Mouse (Mus musculus) layer of hippocampus, postnatal 25 days (tissue): ENCODE data around the gene Ahrr. TPM values are rescaled to one million over a fixed set of nuclear protein-coding genes. Genes with fewer than 3 reads are reported as not detected.

ENCODE experiments used
- DNase-seq, 2 experiments: peaks; one replicate each; pipeline ENCODE4 v3.0.0; 2022; ENCODE audit warnings: mixed read lengths in 2 of 2, low spot score in 1 of 2; ENCODE audit errors: extremely low spot score in 1 of 2
- total RNA-seq, 2 experiments: library from RNA; stranded (reverse); gene quantifications; 2 replicates each; pipeline ENCODE4 v1.2.3; 2021

The Ahrr gene
- 1 to 10 TPM in 1 of 2 experiments, under 1 TPM in 1; 0.84 to 2.2 TPM for total RNA-seq

DNA sequence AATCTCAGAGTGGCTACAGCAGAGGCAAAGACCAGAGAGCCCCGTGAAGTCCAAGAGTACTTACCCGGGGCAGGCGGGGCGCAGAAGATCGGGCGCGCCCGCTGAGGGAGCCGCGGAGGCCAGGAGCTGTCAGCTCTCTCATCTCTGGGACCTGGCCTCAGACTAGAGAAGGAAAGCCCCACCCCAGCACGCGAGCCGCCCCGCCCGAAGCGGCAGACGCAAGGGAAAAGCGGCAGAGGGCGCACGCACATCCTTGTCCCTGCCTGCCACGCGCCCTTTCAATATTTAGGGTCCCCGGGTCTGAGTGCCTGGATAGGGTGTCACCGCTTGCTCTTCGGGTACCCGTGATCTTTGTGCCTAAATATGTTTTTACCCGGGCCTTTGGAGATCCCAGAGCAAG is at the start of gene Ahrr:
Gene Ahrr, minus strand, starts transcription at position 165 of the 400 bp plus-strand sequence.
- peak; percentile 25 to 46 for DNase-seq

DNA sequence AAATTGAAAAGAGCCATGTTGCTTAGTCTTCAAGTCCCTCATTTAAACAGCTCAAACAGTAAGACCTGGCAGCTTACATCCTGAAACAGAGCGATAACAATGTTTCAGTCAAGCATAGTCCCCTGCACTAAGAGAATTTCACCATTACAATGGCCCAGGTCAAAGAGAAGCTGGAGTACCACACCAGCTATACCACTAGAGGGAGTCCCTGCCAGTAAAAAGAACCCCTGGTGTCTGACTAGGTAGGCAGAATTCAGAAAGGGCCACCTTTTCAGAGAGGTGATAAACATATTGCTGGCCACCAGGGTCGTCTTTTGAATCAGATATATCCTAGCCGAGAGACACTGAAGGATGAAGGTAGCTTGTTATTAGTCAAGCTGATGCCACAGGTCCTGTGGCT is 48.9 kb upstream of the Ahrr start:
- no peak for DNase-seq

DNA sequence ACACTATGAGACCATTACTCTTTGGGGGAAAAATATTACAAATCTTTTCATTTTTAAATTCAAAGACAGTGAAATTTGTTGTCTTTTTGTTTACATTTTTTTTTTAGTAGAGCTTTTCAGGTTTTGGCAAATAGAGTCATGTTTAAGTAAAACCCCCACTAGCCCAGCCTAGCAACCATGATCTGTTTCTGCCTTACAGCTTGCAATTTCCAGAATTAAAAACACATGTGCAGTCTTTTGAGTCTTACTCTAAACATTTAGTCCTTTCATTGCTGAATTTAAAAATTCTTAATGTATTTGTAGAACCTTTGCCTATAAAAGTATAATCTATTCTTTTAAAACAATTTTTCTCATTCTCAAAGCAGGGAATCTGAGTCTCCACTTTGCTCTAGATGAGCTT is 37.2 kb upstream of the Ahrr start:
- no peak for DNase-seq

DNA sequence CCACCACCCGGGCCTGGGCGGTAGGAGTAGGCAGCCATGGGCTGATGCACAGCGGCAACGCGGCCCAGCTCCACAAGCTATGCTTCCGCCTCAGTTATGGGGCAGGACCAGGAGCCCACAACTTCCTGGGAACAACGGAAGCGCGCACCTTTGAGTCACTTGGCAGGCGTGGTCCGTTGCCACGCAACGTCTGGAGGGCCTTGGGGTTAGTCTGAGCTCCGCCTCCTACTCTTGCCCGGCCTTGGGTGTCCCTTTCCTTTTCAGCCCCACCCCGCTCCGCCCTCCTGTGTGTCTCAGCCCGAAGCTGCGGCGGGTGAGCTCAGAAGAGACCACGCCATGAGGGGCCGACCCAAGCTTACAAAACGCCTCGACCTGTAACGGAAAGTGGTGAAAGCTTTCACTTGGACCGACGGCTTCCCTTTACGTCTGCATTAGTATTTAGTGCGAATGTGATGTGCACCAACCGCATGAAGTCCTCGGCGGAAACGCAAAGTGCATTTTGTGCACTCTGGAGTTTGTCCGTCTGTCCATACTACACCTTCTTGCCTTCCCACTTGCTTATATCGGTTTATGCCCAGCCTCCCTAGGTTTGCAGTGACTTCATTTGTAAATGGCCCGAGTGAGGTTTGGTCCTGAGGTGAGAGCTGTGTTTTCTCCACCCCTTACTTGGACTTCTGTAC is 25.2 kb upstream of the Ahrr start, which contains the start of gene Pdcd6:
Gene Pdcd6, minus strand, starts transcription at position 411 of the 680 bp plus-strand sequence.
- DNase-seq: peak; percentile 69 to 71

DNA sequence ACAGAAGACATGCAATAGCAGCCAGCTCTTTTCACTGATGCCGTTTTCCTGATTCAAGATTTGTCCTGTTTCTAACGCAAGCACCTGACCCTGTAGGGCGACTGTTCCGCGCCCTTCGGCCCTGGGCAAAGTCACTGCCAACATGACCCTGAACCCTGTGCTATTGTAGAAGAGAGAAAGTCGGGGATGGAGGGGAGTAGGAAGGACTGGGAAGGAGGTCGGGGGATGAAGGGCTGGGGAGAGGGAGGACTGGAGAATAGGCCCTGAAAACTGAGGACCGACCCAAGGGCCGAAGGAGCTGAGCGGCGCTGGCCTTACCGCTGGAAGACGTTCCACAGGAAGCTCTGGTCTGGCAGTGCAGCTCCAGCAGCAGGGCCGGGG is 24.6 kb upstream of the Ahrr start:
- DNase-seq: no peak

DNA sequence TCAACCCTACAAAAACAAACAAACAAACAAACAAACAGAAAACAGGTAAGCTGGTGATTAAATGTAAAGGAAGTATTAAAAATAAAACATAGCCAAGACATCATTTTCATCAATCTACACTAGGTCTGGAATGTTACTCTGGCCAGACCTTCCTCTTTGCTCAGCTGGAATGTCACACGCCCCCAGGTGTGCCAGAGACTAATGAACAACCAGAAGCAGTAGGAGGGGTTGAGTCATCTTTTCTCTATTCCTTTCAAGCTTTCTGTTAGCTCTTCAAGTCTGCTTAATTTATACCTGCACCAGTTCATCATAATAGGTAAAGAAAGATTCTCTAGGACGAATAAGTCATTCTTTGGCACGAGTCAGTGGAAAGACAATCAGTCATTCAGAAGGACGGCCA is 24.3 kb upstream of the Ahrr start:
- no peak for DNase-seq

DNA sequence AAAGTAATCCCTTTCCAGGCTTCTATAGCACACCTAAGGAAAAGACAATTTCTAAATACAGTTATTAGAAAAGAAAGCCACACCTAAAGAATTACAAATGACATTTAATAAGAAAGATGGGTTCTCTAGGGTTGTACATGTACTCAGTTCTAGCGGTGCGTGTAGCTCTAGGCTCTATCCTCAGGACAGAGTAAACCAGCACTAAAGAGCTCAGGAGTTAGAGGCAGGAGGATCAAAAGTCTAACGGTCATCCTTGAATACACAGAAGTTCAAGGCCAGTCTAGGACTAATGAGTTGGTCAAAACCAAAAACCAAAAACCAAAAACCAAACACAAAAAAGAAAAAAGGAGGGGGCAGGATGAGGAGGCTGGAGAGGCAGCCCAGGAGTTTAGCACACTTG is 22.5 kb upstream of the Ahrr start:
- DNase-seq: no peak

DNA sequence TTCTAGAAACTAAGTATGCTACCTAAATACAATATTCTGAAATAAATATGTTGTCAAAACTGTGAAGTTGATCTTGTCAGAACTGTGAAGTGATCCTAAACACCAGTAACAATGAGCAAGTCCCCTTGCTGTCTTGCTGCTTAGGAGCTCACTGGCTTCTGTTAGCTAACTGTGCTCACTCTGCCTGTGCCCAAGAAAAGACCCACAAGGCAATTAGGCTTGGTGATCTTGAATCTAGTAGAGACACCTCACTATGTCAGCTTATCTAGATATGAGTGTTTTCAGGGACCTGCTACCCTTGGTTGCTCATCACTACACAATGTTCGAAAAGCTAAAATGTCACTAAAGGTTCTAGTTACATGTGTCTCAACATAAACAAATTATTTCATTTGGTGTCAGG is 13.6 kb upstream of the Ahrr start:
- no peak for DNase-seq

DNA sequence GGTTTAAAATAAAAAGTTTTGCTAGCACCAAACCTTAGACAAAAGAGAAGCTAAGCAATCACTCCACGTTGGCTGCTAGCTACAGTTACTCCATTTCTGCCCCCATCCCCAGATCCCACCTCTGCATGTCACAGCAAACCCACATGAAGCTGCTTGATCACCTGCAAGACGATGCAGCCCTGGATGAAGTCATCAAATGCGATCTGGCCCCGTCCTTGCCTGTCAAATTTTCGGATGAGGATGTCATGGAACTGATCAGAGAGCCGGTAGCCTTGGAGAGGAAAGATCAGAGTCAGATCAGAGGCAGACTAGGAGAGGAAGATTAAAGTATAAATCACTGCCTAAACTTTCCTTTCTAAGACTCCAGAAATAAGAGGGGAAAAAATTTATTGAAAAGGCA is 13.2 kb upstream of the Ahrr start:
- no peak for DNase-seq

DNA sequence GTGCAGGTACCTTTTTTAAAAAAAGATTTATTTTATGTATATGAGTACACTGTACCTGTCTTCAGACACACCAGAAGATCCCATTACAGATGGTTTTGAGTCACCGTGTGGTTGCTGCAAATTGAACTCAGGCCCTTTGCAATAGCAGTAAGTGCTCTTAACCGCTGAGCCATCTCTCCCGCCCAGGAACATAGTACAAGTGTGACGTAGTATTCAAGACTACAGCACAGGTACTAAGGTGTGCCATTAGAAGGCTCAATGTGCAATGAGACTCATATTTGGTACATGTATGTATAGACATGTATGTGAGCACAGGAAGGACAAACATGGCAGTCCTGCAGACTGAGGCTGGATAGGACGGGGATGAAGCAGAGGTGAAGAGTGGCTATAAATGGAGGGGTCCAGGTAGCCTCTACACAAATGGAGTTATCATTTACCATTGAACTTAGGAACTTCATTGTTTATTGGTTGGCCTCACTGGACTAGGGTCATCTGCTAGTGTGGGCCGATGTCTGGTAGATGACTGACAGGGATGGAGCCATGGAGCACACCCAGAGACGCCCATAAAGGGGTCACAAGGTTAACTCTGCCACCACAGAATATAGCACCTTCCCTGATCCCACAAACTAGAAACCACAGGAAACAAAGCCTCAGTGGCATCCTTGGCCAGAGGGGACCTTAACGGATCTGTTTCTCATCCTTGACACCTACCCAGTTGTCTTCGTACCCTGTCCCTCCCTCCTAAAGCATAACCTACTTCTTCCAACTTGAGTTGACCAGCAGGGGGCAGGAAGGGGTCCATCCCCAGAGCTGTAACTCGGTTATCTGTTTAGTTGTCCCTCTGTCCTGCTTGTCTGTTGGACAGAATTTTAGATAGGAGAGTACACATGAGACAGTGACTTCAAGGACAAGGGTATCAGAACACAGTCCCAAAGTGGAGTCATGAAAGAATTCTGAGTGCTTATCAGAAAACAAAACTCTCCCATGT is 10.2 kb upstream of the Ahrr start:
- peak in 1 of 2 experiments; percentile 11 for DNase-seq

DNA sequence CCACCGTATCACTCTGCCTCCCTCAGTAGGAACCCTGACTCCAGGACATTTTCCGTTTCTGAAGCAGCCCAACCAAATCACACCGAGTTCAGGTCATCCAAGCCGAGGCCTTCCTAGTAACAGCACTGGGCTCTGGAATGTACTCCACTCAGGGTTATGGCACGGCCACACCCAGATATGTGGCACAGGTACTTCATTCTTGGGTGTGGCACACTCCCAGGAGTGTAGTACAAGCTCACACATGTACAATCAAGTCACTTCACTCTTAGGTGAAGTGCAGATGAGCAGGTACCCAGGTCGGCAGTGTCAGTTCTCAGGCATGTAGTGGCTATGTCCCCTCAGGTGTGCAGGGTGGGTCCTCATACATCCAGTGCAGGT is 9.5 kb upstream of the Ahrr start:
- DNase-seq: no peak

DNA sequence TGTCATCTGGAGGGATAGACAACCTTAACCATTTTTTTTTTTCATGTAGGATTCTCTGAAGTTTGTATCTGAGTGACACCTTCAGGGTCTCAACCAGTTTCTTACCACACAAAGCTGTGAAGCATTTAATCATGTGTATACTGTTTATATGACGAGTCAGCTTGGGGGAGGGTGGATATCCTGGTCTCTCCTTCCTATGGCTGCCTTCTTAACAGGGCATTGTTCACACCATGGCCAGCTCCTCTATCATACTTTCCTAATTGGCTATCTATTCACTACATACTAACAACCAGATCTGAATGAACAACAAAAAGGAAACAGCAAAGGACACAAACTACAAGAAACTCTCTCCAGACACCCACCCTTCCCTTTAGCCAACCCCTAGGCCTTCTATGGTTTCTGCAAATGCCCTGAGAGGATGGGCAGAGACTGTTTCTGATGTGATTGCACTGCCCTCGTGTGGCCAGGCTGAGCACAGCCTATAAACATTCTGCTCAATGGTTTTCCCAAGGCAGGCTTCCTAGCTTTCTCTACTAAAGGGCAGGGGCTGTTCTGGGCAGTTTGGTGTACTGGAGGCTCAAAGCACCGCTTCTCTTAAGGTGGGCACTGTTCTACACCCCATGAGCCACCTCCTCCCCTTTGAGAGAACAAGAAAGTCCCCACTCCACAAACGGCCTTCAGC is 8.9 kb upstream of the Ahrr start:
- DNase-seq: peak; percentile 66 to 82

DNA sequence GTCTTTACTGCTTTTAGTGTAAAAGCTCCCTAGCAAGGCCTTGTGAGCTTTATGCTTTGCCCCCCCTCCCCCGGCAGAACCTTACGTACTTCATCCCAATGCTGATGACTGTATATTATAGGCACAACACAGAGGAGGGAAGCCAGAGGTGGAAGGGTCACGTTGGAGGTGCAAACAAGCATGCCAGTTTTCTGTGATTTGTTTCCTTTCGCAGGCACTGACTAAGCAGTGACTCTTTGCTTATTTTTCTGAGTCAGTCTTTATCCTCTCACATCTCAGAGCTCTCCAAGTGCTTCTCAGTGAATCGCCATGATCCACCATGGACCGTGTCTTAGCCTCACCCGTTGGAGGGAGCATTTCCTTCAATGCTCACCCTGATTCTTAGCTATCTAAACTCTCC is 4.2 kb upstream of the Ahrr start:
- DNase-seq: no peak

DNA sequence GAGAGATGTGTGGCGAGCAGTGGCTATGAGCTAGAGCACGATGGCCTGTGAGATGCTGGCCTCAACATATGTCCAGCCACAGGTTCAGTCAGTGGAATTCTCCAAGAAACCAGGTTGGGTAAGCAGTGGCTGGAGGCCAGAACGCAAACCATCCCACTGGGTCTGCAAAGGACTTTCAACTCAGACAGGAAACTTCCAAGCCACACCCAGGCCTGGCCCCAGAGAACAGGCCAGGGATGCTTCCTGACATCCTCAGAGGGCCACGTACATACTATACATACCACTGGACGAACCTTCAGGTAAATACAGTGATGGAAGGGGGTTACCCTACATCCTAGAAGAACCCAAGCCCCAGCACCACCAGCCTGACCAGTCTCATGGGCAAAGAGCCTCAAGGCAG is 2.5 kb downstream of the Ahrr start:
- DNase-seq: no peak

DNA sequence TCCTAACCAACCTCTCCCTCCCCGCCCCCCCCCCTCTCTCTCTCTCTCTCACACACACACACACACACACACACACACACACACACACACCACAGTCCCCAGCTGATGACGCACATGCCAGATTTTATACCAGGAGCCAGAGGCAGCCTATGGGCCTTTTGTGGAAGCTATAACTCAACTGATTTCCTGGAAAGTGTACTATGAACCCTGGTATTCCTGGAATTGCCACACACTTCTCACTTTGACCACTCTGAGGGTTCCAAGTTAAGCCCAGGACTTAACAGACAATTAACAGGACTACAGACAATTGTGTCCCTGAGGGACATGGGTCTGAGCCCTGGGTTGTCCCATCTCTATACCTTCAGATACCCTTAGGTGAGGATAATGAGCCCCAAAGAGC is 9.8 kb downstream of the Ahrr start:
- DNase-seq: no peak

DNA sequence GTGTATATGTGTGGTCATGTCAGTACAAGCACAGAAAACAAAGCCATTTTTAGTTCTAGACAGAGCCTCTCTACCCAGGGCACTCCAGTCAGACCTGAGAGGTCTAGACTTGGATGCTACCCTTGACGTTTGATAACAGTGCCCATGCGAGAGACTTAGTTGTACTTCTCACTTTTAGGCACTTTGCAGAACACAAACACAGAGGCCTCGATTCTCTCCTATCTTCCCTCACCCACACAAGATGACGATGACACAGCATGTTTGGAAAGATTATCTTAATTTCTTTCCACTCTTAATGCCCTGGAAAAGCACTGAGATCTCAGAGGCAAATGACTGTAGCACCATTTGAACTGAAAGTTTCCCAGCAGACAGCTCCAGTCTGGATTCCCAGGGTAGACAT is 16.4 kb downstream of the Ahrr start:
- DNase-seq: no peak

DNA sequence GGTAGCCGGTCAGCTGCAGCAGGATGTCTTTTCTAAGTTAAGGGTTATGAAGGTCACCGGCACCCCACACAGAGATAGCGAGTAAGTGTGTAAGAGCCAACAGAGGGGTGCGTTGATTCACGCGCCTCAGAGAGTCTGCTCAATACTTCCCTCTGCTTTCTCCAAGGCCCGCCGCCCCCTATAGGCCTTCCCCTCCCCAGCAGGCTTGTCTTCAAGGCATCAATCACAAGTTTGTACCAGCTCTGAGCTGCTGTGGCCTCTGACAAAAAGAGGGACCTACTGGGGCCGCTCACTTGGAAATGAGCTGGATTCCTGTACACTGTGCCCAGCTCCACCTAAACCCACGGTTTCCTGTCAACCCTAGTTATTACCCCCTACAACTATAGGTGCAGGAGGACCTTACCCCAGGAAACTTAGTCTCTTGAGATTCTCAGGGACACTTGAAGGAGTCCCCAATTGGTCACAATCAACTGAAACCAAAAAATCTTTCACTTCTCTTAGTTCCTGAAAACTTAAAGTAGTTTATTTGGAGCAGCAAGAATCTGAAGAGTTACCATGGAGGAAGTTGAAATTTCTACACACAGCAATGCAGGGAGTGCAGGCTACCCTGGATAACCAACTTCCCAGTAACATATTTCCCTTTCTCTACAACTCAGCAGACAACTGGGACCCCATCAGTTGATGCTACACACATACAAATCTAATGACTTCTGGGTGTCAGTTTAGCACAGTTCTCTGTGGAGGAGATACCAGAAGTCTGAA is 31.7 kb downstream of the Ahrr start:
- DNase-seq: peak in 1 of 2 experiments; percentile 33

DNA sequence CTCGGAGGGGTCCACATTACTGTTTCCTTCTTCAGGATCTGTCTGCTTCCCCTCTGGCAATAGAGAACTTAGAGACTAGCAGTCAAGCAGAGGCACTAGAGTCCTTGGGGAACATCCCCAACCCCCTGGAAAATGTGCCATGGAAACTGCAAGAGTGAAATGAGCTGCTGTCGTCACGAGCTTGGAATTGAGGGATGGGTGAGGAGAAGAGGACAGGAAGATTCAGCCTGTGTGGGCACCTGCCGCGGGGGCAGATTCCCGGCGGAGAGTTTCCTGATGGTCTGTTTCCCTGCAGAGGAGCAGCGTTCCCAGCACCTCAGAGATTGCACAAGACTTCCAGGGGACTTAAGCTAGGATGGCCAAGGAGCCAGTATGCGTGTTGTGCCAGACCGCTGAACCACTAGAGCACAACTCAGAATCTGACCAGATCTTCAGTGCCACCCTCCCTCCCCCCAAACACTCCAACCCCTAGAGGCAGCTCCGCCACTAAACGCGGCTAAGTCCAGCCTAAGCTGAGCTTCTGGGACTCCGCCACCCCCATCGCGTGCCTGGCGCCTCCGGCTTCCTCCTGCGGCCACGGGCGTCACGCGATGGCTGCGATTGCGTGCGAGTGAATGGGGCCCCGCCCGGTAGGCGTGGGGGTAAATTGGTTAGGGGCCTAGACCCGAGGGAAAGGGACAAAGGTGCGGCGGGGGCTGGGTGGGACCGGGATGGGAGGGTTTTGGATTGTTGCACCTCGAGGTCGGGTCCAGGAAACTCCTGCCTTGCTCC is 32.5 kb downstream of the Ahrr start:
- peak; percentile 21 to 22 for DNase-seq

DNA sequence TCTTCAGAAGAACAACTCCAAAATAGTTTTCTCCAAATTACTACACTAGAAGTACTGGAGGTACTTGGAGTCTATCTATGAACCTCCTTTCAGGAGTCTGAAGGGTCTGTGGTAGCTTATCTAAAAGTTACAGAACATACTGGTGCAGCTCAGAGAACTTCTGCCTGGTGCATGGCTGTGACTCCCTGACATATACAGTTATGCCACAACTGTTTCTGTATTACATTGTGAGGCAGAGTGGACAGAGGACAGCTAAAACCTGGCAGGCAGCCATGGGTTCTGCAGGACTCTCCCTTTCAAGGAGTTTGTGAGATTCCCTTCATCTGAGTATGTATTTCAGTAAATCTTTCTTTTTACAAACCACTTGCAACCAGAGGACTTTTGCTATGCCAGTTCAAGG is 45.6 kb downstream of the Ahrr start:
- DNase-seq: no peak

DNA sequence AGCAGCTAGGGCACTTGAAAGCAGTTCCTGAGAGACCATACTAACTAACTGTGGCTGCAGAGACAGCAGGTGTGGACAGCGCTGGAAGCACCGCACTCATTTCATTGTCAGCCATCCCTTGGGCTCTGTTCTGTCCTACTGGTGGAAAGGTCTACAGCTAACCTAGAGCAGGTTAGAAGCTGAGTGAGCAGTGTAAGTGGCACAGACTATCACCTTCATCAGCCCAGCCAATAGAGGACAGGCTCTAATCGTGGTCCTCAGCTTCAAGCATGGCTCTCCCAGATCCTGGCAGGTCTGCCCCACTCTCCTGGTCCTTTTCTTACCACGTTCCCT is 46.3 kb downstream of the Ahrr start:
- no peak for DNase-seq
